Mouse (Mus musculus): ENCODE data around the gene Cbfa2t2.
"Not testable (repeated sequence)": the region's sequence is repeated elsewhere in the genome, so short reads cannot be mapped to it uniquely, and the experiment has no call there.

Gene Cbfa2t2

GRCm38 (mm10) chr2:154474251-154475061 is 38.2 kb downstream of the Cbfa2t2 start:
- no peak for DNase-seq (ENCODE audit: low spot score in 2 of 2)

- DNase-seq (ENCODE audit: low spot score in 2 of 2), result no peak
These were observed 38.7 kb downstream of the Cbfa2t2 start for GRCm38 (mm10) chr2:154475062-154475349.

- DNase-seq (ENCODE audit: low spot score in 2 of 2), result no peak
These were observed 39.6 kb downstream of the Cbfa2t2 start for GRCm38 (mm10) chr2:154475861-154476260.

- no peak for DNase-seq (ENCODE audit: low spot score in 2 of 2)
These were observed 40.7 kb downstream of the Cbfa2t2 start for GRCm38 (mm10) chr2:154477028-154477427.

- DNase-seq (ENCODE audit: low spot score in 2 of 2), result no peak
These were observed 55.5 kb downstream of the Cbfa2t2 start for GRCm38 (mm10) chr2:154491788-154492187.

- not testable (repeated sequence) for DNase-seq (ENCODE audit: low spot score in 2 of 2)
These were observed 57.3 kb downstream of the Cbfa2t2 start for GRCm38 (mm10) chr2:154493559-154493958.

GRCm38 (mm10) chr2:154495021-154495420 is 58.7 kb downstream of the Cbfa2t2 start:
- DNase-seq (ENCODE audit: low spot score in 2 of 2), result no peak

- no peak for DNase-seq (ENCODE audit: low spot score in 2 of 2)
These were observed 62.3 kb downstream of the Cbfa2t2 start for GRCm38 (mm10) chr2:154498571-154498970.

- DNase-seq (ENCODE audit: low spot score in 2 of 2), result no peak
These were observed 63.5 kb downstream of the Cbfa2t2 start for GRCm38 (mm10) chr2:154499717-154500247.

GRCm38 (mm10) chr2:154500758-154501157 is 64.5 kb downstream of the Cbfa2t2 start:
- no peak for DNase-seq (ENCODE audit: low spot score in 2 of 2)

GRCm38 (mm10) chr2:154507076-154507475 is 70.8 kb downstream of the Cbfa2t2 start:
- no peak for DNase-seq (ENCODE audit: low spot score in 2 of 2)

GRCm38 (mm10) chr2:154507566-154508283 is 71.4 kb downstream of the Cbfa2t2 start:
- peak in 1 of 2 experiments; percentile 11 for DNase-seq (ENCODE audit: low spot score in 2 of 2)

GRCm38 (mm10) chr2:154508450-154508849 is 72.2 kb downstream of the Cbfa2t2 start:
- DNase-seq (ENCODE audit: low spot score in 2 of 2), result no peak

- no peak for DNase-seq (ENCODE audit: low spot score in 2 of 2)
These were observed 73.9 kb downstream of the Cbfa2t2 start for GRCm38 (mm10) chr2:154510141-154510540.

GRCm38 (mm10) chr2:154516944-154517343 is 80.7 kb downstream of the Cbfa2t2 start:
- DNase-seq (ENCODE audit: low spot score in 2 of 2), result no peak

- no peak for DNase-seq (ENCODE audit: low spot score in 2 of 2)
These were observed 81.1 kb downstream of the Cbfa2t2 start for GRCm38 (mm10) chr2:154517424-154517823.

- DNase-seq (ENCODE audit: low spot score in 2 of 2), result no peak
These were observed 85.2 kb downstream of the Cbfa2t2 start for GRCm38 (mm10) chr2:154521449-154521848.

GRCm38 (mm10) chr2:154522334-154522733 is 86.1 kb downstream of the Cbfa2t2 start:
- no peak for DNase-seq (ENCODE audit: low spot score in 2 of 2)

GRCm38 (mm10) chr2:154525285-154525684 is 89.0 kb downstream of the Cbfa2t2 start:
- no peak for DNase-seq (ENCODE audit: low spot score in 2 of 2)

- DNase-seq (ENCODE audit: low spot score in 2 of 2), result no peak
These were observed 90.2 kb downstream of the Cbfa2t2 start for GRCm38 (mm10) chr2:154526531-154526930.

- DNase-seq (ENCODE audit: low spot score in 2 of 2), result no peak
These were observed 96.6 kb downstream of the Cbfa2t2 start for GRCm38 (mm10) chr2:154532888-154533287.

- DNase-seq (ENCODE audit: low spot score in 2 of 2), result no peak
These were observed 98.5 kb downstream of the Cbfa2t2 start for GRCm38 (mm10) chr2:154534704-154535270.

GRCm38 (mm10) chr2:154538310-154538709 is 102.0 kb downstream of the Cbfa2t2 start:
- DNase-seq (ENCODE audit: low spot score in 2 of 2), result no peak
